Mouse (Mus musculus): ENCODE measurements around the gene Rpp30.

The Rpp30 gene

GRCm38 (mm10) chr19:36128440-36128839, 44.9 kb downstream of the Rpp30 start:
- DNase-seq (ENCODE audit: low read depth, low spot score) = no peak

- DNase-seq (ENCODE audit: low read depth, low spot score) = no peak
Observed at GRCm38 (mm10) chr19:36129213-36129612, 45.7 kb downstream of the Rpp30 start.

- no peak for DNase-seq (ENCODE audit: low read depth, low spot score)
Observed at GRCm38 (mm10) chr19:36129643-36130042, 46.1 kb downstream of the Rpp30 start.

GRCm38 (mm10) chr19:36130181-36130580, 46.7 kb downstream of the Rpp30 start:
- DNase-seq (ENCODE audit: low read depth, low spot score) = no peak

- no peak for DNase-seq (ENCODE audit: low read depth, low spot score)
Observed at GRCm38 (mm10) chr19:36131990-36132389, 48.5 kb downstream of the Rpp30 start.

- no peak for DNase-seq (ENCODE audit: low read depth, low spot score)
Observed at GRCm38 (mm10) chr19:36133064-36133463, 49.5 kb downstream of the Rpp30 start.

- DNase-seq (ENCODE audit: low read depth, low spot score) = no peak
Observed at GRCm38 (mm10) chr19:36133731-36134130, 50.2 kb downstream of the Rpp30 start.

- no peak for DNase-seq (ENCODE audit: low read depth, low spot score)
Observed at GRCm38 (mm10) chr19:36143571-36143970, 60.1 kb downstream of the Rpp30 start.

GRCm38 (mm10) chr19:36148578-36148977, 65.1 kb downstream of the Rpp30 start:
- no peak for DNase-seq (ENCODE audit: low read depth, low spot score)

- no peak for DNase-seq (ENCODE audit: low read depth, low spot score)
Observed at GRCm38 (mm10) chr19:36150241-36151007, 66.9 kb downstream of the Rpp30 start.

Measured in c-Kit-negative CD71-positive TER-119-positive erythroid progenitor cells, embryonic 14.5 days (primary cell).